Comparison of ENCODE assay signal across 12 mouse cellular contexts in the genomic region with DNA sequence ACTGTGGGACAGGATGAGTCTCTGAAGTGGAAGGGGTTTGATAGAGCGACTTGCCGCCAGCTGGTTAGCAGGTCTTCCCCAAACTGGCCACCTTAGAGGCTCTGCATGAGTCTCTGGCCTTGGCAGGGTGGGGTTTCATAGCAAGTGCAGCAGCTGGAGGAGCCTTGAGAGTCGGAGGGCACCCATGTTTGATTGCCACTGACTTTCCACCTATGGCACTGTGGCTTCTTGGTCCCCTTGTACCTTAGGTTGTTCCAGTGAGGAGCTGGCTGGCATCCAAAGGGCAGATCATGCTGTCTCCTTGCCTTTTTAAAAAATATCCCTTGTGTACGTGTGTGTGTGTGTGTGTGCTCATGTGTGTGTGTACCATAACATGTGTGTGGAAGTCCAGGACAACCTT.
"Had no signal": no experiment of that assay in that cellular context is flagged by ENCODE, and none has a peak within 500 bp of the region (broad histone marks: within the 10 kb centered on the region; RNA-seq: fewer than 3 reads in every experiment).

No protein-coding gene starts in this region.

- DNase-seq: kidney, adult 8-10 months; kidney, postnatal 10 days; kidney, postnatal 36 days; layer of hippocampus, postnatal 36 days; liver; lung, adult 18-20 months; lung, postnatal 10 days; lung, postnatal 36 days; retina, postnatal 1 day; right cerebral cortex, postnatal 25 days; spleen, adult 18-20 months; thymus, postnatal 25 days had no signal
